Mouse (Mus musculus) 416B (cell line): ENCODE data around the gene Col1a1.
"Not testable (repeated sequence)": the region's sequence is repeated elsewhere in the genome, so short reads cannot be mapped to it uniquely, and the experiment has no call there.

Experiments used
- DNase-seq: peaks from one replicate; pipeline ENCODE4 v3.0.0; 2011; ENCODE audit warnings: low read depth

Gene Col1a1

DNA sequence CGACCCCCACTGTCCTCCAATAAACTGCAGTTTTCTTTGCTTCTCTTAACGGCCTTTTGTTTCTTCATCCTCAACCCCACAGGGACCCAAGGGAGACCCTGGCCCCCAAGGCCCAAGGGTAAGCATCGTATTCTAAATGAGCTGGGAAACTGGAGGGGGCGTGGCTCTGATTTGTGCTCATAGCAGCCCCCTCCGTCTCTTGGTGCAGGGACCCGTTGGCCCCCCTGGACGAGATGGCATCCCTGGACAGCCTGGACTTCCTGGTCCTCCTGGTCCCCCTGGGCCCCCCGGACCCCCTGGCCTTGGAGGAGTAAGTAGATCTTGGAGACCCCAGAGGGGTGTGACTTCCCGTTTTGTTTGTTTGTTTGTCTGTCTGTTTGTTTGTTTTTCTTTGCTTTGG lies 2.3 kb downstream of the Col1a1 start:
- no peak for DNase-seq

DNA sequence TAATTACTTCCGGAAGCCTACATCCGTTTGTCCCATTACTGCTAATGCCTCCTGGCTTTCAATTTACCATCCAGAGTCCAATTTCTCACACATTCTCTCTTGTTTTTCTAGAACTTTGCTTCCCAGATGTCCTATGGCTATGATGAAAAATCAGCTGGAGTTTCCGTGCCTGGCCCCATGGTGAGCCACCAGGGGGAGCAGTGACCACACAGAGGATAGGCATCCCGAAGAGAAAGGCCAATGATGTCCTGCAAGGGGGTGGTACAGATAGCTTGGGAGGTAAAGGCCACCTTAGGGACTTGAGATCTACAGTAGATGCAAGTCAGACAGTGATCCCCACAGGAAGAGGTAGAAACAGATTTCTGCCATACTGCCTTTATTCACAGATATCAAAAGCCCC lies 3.3 kb downstream of the Col1a1 start:
- DNase-seq: peak; percentile 60

DNA sequence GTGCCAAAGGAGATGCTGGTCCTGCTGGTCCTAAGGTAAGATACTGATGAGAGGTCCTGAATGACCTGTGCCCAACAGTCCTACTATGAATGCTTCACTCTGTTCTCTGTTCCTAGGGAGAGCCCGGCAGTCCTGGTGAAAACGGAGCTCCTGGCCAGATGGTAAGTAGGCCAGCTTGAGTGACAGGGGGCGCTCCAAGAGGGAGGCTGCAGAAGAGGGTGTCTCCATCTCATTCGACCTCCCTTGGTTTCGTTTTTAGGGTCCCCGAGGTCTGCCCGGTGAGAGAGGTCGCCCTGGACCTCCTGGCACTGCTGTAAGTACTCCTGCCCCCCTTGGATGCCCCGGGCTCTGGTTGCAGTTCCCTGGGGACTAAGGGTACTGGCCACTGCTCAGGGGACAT lies 5.1 kb downstream of the Col1a1 start:
- peak; percentile 41 for DNase-seq

DNA sequence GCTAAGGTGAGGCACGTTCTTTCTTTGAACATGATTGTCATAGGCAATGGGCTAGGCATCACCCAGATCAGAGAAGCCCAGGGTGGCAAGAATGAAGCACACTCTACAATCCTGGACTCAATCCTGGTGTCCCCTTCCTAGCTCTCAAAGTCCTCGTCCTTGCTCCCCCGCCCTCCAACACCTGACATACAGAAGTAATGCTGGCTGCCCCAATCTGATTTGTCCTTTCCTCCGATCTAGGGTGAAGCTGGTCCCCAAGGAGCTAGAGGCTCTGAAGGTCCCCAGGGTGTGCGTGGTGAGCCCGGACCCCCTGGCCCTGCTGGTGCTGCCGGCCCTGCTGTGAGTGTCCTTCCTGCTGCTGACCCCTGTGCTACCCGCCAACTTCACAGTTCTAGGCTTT lies 5.8 kb downstream of the Col1a1 start:
- DNase-seq: no peak

DNA sequence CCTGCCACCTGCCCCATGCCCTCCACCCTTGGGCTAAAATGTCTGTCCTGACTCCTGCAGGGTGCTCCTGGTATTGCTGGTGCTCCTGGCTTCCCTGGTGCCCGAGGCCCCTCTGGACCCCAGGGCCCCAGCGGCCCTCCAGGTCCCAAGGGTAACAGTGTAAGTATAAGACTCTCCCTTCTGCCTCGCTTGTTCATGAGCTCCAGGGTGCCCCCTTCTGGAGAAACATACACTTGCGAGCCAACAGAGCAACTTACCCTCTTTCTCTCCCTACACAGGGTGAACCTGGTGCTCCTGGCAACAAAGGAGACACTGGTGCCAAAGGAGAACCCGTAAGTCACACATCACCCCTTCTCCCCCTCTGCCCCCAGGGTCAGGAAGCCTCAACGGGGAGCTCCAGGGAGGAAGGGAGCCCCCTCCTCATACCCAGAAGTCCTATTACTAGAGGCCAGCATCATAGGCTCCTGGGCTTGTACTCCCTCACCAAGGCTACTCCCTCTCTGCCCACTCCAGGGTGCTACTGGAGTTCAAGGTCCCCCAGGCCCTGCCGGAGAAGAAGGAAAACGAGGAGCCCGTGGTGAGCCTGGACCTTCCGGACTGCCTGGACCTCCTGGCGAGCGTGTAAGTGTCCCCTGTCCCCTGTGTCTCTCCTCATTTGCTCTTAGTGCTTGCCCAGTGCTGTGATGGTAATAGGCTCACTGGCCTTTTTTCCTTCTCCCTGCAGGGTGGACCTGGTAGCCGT lies 6.4 kb downstream of the Col1a1 start:
- peak; percentile 71 for DNase-seq

DNA sequence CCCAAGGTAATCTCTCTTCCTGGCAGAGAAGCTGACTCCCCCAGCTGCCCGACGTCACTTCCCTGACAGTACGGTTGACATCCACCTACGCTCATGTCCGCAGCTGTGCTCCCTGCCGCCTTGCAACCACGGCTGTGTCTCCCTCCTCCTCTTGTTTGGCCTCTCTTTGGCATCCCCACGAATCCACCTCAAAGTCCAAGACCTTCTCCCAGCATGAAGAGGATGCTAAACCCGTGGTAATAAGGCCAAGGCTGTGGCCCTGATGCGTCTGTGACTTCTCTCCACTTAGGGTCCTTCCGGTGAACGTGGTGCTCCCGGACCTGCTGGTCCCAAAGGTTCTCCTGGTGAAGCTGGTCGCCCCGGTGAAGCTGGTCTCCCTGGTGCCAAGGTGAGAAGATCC lies 7.0 kb downstream of the Col1a1 start:
- DNase-seq: no peak

DNA sequence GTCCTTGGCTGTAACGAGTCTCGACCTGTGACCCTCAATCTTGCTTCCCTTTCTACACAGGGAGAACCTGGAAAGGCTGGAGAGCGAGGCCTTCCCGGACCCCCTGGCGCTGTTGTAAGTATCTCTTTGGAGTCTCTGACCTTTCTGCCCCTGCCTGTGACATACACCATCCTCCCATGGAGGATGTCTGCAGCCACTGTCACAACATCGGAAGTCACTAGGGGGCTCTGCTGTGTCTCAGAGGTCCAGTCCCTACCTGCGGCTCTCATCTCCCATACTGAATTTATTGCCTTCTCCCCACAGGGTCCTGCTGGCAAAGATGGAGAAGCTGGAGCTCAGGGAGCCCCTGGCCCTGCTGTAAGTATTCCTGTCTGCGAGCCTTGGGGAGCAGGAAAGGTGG lies 8.3 kb downstream of the Col1a1 start:
- DNase-seq: peak; percentile 20

DNA sequence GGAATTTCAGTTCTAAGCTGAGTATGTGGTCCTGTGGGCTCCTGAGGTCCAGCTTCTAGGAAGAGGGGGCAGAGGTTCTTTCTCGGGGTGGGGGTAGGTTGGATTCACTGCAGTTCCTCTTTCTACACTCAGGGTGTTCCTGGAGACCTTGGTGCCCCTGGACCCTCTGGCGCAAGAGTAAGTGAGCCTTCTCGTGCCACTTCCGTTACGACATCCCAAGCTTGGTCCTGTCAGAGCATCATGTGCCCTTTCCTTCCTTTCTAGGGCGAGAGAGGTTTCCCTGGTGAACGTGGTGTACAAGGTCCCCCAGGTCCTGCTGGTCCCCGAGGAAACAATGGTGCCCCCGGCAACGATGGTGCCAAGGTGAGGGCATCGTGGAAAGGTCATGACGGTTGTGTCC lies 9.2 kb downstream of the Col1a1 start:
- DNase-seq: peak; percentile 36

DNA sequence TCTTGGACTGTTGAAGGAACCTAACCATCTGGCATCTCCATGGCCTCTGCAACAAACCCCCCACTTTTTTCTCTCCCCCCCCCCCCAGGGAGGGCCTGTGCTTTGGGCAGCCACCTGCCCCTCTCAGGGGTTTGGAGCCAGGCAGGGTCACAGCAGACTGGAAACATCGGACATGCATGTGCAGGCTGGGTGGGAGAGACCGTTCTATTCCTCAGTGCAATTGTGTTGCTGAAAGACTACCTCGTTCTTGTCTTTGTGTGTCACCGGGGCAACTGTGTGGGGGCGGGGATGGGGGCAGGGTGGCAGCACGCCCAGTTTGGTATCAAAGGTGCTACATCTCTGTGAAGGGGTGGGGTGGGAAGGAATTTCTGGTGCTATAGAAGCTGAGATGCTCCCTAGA lies 16.1 kb downstream of the Col1a1 start:
- no peak for DNase-seq

DNA sequence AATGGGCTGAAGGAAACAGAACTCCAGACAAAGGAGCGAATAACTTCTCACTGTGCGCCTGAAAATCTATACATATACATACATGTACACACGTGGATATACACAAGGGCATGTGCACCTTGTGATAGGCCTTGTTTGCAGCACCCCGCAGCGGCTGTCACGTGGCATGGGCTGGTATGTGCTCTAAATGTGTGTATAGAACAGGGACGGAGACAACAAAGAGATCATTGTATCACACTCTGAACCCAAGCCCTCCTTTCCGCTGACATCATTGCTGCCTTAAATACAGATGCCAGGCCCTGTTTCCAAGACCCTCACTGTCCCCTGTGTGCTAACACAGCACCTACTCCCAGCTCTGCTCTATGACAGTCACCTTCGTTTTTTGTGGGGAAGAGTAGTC lies 19.1 kb downstream of the Col1a1 start:
- DNase-seq: no peak

DNA sequence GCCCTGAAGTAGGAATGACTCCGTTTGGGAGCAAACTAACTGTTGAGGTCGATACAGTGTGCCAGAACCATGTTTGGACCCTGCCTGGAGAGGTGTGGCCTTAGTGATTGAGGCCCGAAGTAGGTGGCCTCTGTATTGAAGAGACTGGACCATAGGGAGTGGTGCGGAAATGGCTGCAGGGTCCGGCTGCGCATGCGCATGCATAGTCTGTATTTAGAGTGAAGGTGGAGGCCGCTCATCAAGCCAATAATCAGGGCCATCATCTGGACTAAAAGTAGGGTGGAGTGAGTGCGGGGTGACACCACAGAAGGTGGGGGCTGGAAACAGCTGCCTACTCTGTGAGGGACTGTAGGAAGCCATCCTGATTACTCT lies 21.7 kb downstream of the Col1a1 start:
- no peak for DNase-seq

DNA sequence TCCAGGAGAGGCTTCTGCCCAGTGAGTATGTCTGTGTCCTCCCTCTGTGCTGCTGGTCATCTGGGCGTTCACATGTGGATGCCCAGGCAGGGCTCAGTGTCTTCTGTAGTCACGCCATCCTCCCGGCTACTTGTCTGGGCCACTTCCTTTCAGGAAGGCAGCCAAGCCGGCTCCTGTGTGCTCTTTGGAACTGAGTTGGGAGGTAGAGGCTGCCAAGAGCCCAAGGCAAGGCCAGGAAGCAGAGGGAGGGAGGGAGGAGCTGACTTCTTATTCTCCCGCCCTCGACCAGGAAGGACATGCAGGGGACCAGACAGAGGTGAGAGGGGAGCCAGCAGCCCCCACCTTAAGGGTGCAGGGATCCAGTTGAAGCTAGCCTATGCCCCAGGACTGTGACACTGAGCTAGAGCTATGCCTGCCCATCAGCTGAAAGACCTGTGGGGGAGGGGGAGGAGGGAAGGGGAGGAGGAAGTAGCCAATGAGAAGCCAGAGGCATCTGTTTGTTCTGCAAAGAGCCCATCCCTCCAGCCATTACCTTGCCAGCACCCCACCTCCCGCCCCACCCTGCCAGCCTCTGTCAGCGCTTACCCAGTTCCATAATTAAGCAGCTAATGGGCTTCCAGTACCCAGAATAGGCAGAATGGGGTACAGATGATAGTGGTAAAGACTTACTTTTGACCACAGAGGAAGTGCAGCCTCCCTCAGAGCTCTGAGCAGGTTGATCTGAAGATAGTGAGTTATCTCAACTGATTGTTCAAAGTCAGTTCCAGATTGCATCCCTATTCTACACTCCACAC lies 22.2 kb downstream of the Col1a1 start:
- DNase-seq: no peak

DNA sequence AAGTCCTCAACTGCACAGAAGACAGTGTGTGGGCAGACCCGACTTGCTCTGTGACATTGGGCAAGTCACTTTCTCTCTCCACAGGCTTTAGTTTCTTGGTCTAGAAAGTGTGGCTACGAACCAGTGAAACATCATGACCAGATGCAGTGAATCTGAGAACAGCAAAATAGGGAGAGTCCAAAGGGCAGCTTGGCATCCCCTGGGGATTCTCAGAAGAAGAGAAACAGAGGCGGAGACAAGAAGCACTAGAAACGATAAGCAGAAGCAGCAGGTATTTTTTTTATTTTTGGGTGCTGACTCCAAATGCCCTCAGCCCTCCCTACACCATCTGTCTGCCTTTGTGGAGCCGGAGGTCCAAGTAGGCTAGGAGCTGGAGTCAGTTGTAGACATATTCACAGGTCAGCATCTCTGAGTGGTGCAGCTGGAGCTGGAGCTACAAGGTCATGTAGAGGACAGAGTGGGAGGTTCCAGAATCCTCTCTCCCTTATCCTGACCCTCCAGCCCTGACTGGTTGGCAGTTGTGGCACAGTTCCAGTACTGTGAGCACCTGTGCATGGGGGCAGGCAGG lies 26.6 kb downstream of the Col1a1 start:
- DNase-seq: no peak

DNA sequence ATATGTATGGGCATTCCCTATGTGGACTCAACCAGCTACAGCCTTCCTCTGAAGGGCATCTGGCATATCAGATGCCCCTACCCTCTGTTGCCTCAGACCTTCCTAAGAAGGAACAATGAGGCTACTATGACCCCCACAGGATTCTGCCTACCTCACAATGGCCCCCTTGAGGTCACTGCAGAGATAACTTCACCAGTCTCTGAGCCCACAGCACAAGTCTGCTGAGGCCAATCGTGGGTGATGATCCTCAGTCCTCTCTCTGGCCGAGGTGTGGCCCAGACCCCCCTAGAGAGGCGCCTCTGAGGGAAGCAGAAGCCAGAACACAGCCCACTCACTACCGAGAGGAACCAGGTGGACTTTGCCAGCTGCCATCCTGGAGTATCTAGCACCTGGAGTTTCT lies 31.4 kb downstream of the Col1a1 start, which contains the start of gene Hils1:
TSS of gene Hils1 (plus strand) at position 175 of the 400 bp plus-strand sequence.
- no peak for DNase-seq

DNA sequence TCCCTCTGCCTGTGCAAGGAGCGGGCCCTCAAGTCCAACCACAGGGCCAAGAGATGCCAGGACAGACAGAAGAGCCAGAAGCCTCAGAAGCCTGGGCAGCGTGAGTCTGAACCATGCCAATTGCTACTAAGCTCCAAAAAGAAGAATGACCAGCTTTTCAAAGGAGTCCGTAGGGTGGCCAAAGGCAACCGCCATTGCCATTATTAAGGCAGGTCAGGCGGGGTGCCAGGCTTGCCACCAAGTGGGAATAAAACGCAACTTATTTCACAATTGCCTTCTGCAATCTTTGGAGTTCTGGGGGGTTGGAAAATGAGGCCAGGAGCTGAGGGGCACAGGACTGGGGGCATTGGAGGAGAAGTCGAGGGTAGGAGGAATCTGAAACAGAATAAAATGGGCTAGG lies 32.2 kb downstream of the Col1a1 start:
- DNase-seq: no peak

DNA sequence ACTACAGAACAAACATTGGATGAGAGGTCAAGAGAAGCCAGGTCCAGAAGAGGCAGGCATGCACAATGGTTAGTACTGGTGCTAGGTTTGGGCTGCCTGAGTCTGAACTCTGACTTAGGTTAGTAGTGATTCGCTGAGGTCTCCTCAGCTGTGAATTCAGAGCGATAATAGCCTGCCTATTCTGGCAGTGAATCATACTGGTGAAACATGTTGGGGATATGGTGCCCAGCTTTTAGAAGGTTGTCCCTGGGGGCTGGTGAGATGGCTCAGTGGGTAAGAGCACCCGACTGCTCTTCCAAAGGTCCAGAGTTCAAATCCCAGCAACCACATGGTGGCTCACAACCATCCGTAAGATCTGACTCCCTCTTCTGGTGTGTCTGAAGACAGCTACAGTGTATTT lies 33.7 kb downstream of the Col1a1 start:
- not testable (repeated sequence) for DNase-seq

DNA sequence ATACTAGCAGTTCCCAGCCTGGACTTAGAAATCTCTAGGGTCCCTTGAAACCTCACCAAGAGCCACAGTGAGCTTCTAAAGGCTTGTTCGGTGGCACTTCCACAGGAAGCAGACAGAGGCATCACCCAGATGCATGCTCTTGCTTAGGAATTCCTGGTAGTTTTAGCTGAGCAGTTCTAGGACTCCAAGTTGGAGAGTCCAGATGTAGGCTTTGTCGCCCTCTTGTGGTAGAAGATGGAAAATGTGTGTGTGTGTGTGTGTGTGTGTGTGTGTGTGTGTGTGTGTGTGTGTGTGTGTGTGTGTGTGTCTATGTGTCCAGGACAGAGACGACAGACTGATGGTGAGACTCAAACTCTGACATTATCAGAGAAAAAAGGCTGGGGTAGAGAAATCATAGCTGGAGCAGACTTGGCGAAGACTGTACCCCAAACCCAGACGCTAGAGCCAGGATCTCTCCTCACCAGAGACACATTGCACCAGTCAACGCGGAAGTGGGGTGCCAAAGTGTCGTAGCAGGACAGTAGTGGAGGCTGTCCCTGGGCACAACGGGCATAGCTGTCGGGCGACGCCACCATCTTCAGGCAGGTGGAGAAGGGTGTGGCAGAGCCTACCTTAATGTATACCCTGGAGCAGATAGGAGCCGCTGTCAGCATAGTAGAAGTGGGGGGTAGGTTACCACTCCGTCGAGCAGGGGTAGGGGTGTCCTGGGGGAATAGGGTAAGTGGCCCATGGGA lies 34.4 kb downstream of the Col1a1 start:
- peak; percentile 70 for DNase-seq

DNA sequence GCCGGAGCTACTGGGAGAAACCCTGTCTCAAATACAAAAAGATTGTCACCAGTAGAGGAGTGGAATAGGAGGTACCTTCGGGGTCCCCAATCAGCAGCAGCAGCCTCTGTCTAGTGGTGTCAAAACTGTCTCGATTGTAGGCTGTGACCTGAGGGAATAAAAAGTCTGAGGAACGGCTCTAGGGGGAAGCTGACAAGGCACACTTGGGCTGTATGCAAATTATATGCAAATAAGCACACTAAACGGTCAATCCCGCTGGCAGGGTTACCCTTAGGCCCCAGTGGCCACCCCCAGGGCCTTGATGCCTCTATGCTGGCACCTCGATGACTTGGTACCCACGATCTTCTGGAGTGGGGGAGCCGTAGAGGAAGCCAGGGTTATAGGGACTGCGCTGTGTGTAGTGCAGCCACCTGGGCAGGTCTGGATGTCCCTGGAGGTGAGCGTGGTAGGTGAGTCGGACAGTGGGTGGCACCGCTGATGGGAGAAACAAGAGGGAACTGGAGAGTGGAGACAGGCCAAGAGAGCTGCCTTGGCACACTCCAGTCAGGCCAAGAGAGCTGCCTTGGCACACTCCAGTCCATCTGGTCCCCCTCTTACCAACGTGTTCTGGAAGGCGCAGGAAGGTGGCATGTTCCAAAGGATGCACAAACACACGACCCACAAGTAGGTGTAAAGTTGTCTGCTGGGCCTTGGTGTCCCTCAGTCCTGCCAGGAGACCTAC lies 36.0 kb downstream of the Col1a1 start:
- DNase-seq: no peak

DNA sequence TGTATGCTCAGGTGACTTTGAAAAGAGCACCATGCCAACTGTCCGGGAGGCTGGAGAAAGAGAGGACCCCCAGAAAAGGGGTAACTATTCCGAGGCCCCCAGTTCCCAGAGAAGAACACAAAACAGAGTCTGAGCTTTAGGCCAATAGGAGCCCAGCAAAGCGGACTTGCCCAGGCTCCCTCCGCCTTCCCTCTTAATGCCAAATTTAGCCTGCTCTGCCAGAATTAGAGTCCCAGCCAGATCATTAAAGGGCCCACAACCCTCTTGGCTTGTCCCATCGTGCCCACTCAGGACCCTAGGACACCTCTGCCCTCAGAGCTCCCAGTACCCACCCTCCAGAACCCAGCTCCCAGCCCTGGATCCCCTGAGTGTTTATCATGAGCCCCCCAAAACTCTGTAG lies 36.9 kb downstream of the Col1a1 start:
- no peak for DNase-seq

DNA sequence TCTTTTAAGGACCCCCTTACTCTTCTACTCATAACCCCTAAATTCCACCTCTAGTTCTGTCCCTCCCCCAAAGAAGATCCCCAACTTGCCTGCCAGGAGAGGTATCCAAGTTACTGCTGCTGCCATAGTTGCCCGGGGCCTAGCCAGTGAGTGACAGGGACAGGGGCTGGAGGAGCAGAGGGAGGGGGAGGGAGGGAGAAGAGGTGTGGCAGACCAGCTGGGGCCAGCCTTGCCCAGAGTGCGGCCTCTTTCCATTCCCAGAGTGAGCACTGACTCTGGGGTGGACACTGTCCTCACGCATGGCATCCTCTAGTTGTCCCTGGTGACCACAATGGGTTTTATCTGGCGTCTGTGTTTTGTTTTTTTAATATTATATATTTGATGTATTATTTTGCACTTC lies 37.3 kb downstream of the Col1a1 start:
- DNase-seq: no peak

DNA sequence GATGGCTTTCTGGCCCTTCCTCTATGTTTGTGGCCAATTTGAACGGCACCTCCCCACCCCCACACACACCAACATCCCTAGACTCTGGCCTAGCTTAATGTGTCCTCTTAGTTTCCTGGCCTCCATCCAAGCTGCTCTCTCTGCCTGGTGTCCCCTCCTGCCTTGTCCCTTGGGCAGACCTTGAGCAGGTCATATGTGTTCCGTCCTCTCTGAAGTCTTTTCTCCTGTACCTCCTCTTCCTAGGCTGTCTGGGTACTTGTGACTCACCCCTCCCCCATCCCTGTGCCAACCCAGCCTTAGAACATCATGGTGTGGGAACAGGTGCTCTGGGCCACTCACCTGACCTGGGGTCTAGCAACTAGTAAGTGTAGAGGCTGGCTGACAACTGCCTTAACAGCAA lies 38.9 kb downstream of the Col1a1 start:
- DNase-seq: no peak

DNA sequence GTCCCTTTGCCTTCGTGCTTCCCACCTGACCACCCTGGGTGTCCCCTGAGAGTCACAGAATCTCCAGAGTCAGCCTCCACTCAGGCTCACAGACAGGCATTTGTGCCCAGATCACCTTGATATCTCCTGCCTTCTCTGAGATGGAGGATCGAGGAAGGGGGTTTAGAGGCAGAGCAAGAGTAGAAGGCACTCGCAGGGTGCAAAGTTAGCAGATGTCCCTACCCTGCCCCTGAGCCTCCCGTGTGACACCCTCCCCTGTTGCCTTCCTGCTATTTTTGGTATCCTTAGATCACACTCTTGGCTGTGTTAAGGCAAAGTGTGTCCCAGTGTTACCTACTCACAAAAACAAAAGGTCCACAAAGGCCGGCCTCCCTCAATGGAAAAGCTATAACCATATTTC lies 40.2 kb downstream of the Col1a1 start, which contains the start of gene Sgca:
TSS of gene Sgca (minus strand) at position 129 of the 400 bp plus-strand sequence.
- no peak for DNase-seq
